Mouse (Mus musculus) megakaryocyte-erythroid progenitor cell, adult 5-6 weeks (primary cell): Measurements from ENCODE around the gene Gm49486. TPM values are rescaled to one million over a fixed set of nuclear protein-coding genes. Genes with fewer than 3 reads are reported as not detected.
"Not testable (repeated sequence)": the region's sequence is repeated elsewhere in the genome, so short reads cannot be mapped to it uniquely, and the experiment has no call there.

Source experiments
- ATAC-seq: replicated peaks from 2 replicates; pipeline ENCODE4 v1.8.0; 2016; ENCODE audit warnings: mild to moderate bottlenecking, inconsistent platforms; ENCODE audit not compliant: severe bottlenecking, poor library complexity, low FRiP score, low TSS enrichment
- total RNA-seq, 2 experiments: library from RNA; stranded (forward) in 1 of 2; stranded (reverse) in 1 of 2; fragments of 200-1000, 215-1000 nt in 1 of 2; fragments of >200 nt in 1 of 2; fragmentation: Nextera tagmentation in 1 of 2; gene quantifications; 2 replicates each; pipeline ENCODE4 v1.2.3; 2014 to 2017

Gm49486 gene
- total RNA-seq, 2 experiments from 2014 or later, result not detected

GRCm38 (mm10) chr15:79219572-79219971 lies 9.6 kb upstream of the Gm49486 start:
- no peak for ATAC-seq

DNA sequence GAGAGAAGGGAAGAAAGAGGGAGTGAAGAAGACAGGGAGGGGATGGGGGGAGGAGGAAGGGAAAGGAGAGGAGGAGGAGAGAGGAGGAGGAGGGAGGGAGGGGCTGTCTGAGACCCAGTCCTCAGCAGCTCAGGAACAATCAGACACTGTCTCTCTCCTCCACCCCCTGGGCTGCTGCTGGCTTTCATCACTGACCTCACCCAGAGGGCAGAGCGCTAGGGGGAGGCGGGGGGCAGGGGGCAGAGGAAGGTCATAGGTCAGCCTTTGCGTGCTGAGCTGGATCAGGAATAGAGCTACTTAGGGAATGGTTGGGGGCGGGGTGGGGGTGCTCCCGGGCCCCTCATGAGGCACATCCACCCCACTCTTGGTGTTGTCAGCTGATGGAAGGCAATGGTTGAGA lies 5.5 kb upstream of the Gm49486 start:
- no peak for ATAC-seq

- peak; percentile 83 for ATAC-seq
Measured at GRCm38 (mm10) chr15:79224685-79225084, 4.5 kb upstream of the Gm49486 start.

GRCm38 (mm10) chr15:79225780-79226179 lies 3.4 kb upstream of the Gm49486 start:
- not testable (repeated sequence) for ATAC-seq

DNA sequence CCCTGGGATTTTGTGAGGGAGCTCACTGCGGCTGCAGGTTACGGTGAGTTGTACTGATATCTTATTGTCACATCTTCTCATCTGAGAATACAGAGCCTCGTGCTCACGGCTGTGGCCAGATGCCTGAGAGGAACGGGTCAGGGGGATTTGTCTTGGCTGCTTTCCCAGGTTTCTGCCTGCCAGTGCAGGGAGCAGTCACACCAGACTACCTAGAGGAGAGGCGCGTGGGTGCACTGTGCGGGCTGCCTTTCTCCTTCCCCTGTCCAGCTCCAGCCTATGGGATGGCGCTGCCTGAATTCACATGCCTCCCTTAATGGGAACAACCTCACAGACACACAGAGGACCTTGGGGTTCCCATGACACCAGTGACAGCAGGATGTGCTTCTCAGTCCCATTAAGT lies 6.1 kb downstream of the Gm49486 start:
- no peak for ATAC-seq

GRCm38 (mm10) chr15:79238036-79238435 lies 8.8 kb downstream of the Gm49486 start:
- ATAC-seq, result no peak

GRCm38 (mm10) chr15:79242574-79243233 lies 13.5 kb downstream of the Gm49486 start:
- peak; percentile 19 for ATAC-seq

DNA sequence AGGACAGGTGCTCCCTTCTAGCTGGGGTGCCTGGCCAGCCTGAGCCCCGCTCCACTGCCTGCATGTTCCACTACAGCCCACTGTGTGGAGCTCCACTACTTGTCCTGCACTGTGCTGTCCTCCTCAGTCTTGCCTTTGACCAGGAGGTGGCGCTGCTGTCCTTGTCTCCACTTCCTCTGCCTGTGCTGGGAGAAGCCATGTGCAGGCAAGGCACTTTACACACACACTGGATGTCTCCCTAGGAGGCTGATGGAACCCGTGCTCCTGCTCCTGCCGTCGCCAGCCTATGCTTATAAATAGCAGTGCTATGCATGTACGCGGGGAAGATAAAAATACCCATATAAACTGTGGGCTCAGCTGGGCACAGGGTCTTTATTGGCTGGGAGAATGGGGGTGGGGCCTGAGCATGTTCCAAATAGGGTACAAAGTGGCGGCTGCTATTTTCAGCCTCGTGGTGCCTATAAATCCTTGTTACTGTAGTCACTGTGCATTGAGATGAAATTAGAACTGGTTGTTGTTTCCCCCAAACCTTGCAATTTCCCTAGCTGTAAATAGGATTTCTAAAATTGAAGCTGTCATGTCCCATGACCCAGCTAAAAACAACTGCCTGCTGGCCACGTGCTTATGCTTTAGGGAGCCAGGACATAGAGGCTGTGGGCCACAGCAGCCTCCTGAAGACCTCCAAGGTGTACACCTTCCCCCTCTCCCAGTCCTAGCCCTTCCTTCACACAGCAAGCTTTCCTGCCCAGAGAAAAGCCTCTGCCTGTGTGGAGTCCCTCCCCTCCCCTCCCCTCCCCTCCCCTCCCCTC lies 14.2 kb downstream of the Gm49486 start:
- peak; percentile 96 for ATAC-seq

DNA sequence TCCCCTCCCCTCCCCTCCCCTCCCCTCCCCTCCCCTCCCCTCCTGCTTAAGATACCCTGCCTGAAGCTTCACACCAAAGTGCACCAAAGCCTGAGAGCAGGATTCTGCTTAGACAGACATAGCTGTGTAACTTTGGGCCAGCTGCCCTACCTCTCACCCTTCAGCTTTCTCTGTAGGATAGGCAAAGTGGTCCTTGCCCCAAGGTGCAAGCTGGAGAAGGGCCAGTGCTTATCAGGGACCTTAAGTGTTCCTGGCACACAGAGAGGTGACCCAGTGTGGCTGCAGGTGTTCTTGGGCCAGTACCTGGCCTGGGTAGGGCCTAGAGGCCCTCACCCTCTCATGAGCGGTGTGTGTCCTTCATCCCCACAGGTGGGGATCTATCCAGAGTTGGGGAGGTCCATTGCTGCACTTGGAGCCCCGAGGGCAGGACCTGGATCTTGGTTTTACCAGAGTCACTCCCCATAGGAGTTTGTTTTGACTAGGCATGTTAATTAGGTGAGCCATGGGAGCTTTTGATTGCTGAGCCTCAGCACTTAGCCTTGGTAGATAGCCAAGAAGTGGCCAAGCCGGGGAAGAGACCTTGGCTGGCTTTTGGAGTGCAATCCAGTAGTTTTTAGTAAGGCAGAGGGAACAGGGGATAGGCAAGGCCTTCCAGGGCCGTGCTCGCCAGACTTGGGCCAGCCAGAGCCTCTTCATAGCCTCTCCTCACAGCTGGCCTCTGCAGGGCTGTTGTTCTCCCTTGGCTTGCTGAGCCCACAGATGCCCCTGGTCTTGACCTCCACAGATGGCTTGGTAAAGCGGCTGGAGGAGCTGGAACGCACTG lies 15.1 kb downstream of the Gm49486 start:
- no peak for ATAC-seq

DNA sequence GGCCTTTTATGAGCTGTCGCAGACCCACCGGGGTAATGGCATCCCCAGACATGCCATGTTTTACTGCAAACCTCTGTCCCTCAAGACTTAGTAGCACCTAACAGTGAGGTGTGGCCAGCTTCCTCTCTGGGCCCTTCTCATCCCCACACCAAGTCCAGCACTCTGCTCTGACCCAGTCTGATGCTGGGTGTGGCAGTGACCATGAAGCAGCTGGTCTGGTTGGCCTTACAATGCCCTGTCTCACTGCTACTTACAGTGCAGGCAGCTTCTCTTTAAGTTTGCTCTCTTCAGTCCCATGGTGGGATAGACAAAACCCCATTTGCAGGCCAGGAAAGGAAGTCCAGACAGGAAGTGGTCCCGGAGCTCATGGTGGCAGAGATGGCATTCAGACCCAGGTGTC lies 16.1 kb downstream of the Gm49486 start:
- ATAC-seq, result no peak

GRCm38 (mm10) chr15:79250236-79250635 lies 21.0 kb downstream of the Gm49486 start:
- no peak for ATAC-seq

GRCm38 (mm10) chr15:79251168-79251567 lies 22.0 kb downstream of the Gm49486 start:
- no peak for ATAC-seq

GRCm38 (mm10) chr15:79251781-79252491 lies 22.7 kb downstream of the Gm49486 start:
- no peak for ATAC-seq

GRCm38 (mm10) chr15:79252580-79252979 lies 23.4 kb downstream of the Gm49486 start:
- ATAC-seq, result no peak

GRCm38 (mm10) chr15:79254661-79255060 lies 25.5 kb downstream of the Gm49486 start, which contains the start of gene Slc16a8:
TSS of gene Slc16a8 (minus strand) at chr15:79254761.
- ATAC-seq, result no peak

- ATAC-seq, result no peak
Measured at GRCm38 (mm10) chr15:79258521-79258920, 29.3 kb downstream of the Gm49486 start.

DNA sequence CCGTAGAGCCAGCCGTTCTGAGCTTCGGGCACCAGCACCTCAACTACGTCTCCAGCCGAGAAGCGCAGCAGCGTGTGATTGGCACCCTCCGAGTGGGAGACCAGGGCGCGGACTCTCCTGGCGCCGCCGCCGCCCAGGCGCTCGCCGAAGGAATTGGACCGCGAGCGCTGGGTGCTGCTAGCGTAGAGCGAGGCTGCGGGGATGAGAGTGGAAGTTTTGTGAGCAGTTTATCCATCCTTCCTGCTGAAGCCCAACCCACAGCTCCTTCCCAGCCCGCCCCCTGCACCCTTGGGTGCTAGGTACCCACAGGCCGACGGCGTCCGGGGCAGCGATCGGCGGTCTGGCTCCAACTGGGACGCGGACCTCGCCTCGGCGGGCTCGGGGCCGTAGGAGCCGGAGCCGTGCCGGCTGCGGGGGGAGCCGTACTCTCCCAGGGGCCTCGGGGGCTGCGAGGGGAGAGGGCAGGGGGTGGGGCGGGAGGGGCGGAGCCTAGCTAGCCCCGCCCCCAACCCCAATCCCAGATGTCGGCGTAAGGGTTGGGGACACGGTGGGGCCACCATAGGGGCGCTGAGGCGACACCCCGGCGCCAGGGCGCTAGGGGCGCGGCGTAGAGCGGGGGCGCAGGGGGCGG lies 32.0 kb downstream of the Gm49486 start:
- ATAC-seq, result peak; percentile 35; the same call in 1 of the 2 replicates

- no peak for ATAC-seq
Measured at GRCm38 (mm10) chr15:79261757-79262156, 32.6 kb downstream of the Gm49486 start.

- no peak for ATAC-seq
Measured at GRCm38 (mm10) chr15:79262375-79262774, 33.2 kb downstream of the Gm49486 start.
